Mouse (Mus musculus) bone marrow, adult 2 months (tissue): Measurements from ENCODE around the gene AL731706.1. TPM values are rescaled to one million over a fixed set of nuclear protein-coding genes. Genes with fewer than 3 reads are reported as not detected.
"Not testable (repeated sequence)": the region's sequence is repeated elsewhere in the genome, so short reads cannot be mapped to it uniquely, and the experiment has no call there.

ENCODE experiments used
- H3K27ac ChIP-seq: fragments of 200-500 bp; 2 replicates; pipeline ENCODE4 v1.5.1; 2012; ENCODE audit warnings: low read depth, mild to moderate bottlenecking, control low read depth, inconsistent platforms, low read length; ENCODE audit not compliant: control insufficient read depth, poor library complexity, insufficient read depth
- H3K4me1 ChIP-seq: fragments of 200-500 bp; 2 replicates; pipeline ENCODE4 v1.6.1; 2011; ENCODE audit warnings: low read length; ENCODE audit not compliant: control insufficient read depth, insufficient read depth
- H3K4me3 ChIP-seq: fragments of 200-500 bp; replicated peaks from 2 replicates; pipeline ENCODE3; 2011; ENCODE audit warnings: mild to moderate bottlenecking, low read depth, low read length, control low read depth; ENCODE audit not compliant: control insufficient read depth
- CTCF ChIP-seq: fragments of 200-500 bp; IDR thresholded peaks from 2 replicates; pipeline ENCODE4 v1.5.1; 2011; ENCODE audit warnings: low read length, control low read depth; ENCODE audit not compliant: control insufficient read depth, insufficient read depth
- POLR2A ChIP-seq: fragments of 200-500 bp; IDR thresholded peaks from 2 replicates; pipeline ENCODE4 v1.6.1; 2011; ENCODE audit warnings: low read depth, mild to moderate bottlenecking, control low read depth, low read length, borderline replicate concordance; ENCODE audit not compliant: control insufficient read depth
- WGBS: fragments of 180-500 bp; shearing (Covaris S2); methylation state at CpG from one replicate; pipeline ENCODE4 v1.1.7; 2018; 5-methylcytosine and 5-hydroxymethylcytosine counted together
- polyA plus RNA-seq: library from polyadenylated mRNA; stranded (reverse); fragments of >200 nt; gene quantifications from 2 replicates; pipeline ENCODE4 v1.2.4, GENCODE M21; 2011; ENCODE audit warnings: low replicate concordance; ENCODE audit not compliant: missing spikeins, insufficient read depth, insufficient read length

The AL731706.1 gene
- polyA plus RNA-seq, 1 experiment = 13.9 TPM

DNA sequence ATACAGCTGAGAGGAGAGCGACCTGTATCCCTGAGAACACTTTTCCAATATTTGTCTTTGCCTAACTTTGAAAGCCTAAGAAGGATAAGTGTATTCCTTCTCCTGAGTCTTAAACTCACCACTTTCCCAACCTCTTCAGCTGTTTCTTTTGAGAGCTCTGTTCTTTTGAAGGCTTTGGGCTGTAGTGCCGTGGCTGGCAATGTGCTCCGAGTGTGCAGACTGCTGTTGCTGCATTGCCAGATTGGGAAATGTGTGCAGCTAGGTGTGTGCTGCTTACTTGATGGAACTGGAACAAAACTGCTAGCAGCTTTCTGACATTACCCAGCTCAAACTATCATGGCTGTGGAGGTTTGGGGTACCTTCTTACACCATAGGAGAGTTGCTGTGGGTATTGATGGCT lies 21.8 kb upstream of the AL731706.1 start:
- Histone ChIP-seq H3K4me3 (no peak overlapping the region), H3K4me1 (no peaks in the 10 kb centered on the region), H3K27ac (no peak overlapping the region)
- no peak for TF ChIP-seq CTCF
- no peak for TF ChIP-seq POLR2A
- 68% methylated on average over 3 of the region's 3 CpGs for WGBS

GRCm38 (mm10) chr2:136911958-136912411 lies 20.8 kb upstream of the AL731706.1 start:
- 16% methylated on average over 4 of the region's 4 CpGs for WGBS

DNA sequence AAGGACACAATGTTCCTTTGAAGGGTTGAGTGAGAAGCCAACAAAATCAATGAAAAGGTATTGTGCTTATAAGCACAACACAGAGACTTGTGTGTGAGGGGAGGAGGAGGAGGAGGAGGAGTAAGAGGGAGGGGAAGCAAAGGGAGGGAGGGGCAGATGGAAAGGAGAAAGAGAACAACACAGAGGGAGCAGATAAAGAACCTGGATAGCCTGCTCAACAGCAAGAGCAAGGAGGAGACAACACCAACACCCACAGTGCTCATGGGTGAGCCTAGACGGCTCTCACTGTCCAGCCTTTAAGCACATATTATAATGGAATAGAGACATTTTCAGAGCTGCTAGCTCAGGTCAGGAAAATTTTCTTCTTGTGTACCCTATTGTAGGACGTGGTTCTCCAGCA lies 18.1 kb upstream of the AL731706.1 start:
- no peak for TF ChIP-seq POLR2A
- no peak for TF ChIP-seq CTCF
- no peaks in the 10 kb centered on the region for H3K4me1 ChIP-seq
- 87% methylated on average over 2 of the region's 2 CpGs for WGBS
- H3K27ac ChIP-seq = no peak overlapping the region
- H3K4me3 ChIP-seq = no peak overlapping the region

More at GRCm38 (mm10) chr2:136911958-136912411, 20.8 kb upstream of the AL731706.1 start:
- Histone ChIP-seq H3K4me3 (no peak overlapping the region), H3K4me1 (no peaks in the 10 kb centered on the region), H3K27ac (no peak overlapping the region)
- no peak for TF ChIP-seq CTCF
- TF ChIP-seq POLR2A = no peak

DNA sequence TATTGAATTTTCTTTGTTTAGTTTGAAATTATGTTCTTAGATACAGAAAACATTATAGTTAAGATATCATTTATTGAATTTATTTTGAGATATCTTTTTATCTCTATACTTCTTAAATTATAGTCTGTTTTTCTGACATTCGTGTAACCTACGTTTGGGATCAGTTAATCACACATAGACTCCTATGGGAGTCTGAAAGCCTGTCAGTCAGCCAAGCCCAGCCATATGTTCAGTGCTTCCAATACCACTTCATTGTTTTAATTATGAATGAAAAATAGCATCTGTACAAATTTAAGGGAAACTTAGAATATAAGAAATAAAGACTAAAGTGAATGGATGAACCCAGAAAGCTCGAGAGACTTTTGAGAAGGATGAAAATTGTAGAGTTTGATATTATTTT lies 17.4 kb upstream of the AL731706.1 start:
- no peak overlapping the region for H3K4me3 ChIP-seq

DNA sequence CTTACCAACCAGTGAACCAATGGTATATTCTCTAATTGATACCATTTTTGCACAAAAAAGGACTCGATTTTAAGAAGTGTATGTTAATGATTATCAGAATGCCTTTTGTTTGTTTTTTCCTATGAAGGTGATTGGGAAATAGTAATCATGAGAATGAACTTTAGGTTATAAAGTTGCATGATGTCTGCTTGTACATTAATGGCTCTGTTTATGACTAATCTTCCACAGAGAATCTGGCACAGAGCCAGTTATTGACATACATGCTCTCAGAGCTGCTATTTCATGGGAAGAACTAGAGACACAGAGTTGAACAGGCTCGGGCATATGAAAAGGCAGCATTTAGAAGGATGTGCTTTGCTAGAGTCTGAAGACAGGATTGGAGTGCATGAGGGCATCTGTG lies 4.9 kb upstream of the AL731706.1 start:
- H3K4me1 ChIP-seq = no peaks in the 10 kb centered on the region; the same call in 1 of the 2 replicates
- H3K4me3 ChIP-seq = no peak overlapping the region
- TF ChIP-seq CTCF = no peak
- TF ChIP-seq POLR2A = no peak
- H3K27ac ChIP-seq = no peak overlapping the region
- 89% methylated on average over 2 of the region's 2 CpGs for WGBS

More for the DNA sequence above, 17.4 kb upstream of the AL731706.1 start:
- TF ChIP-seq POLR2A = no peak
- TF ChIP-seq CTCF = no peak
- Histone ChIP-seq H3K27ac (no peak overlapping the region), H3K4me1 (no peaks in the 10 kb centered on the region)
- WGBS = 82% methylated on average over 3 of the region's 3 CpGs

GRCm38 (mm10) chr2:136894494-136894893 lies 3.3 kb upstream of the AL731706.1 start:
- TF ChIP-seq POLR2A (no peak), CTCF (no peak)
- H3K4me3 ChIP-seq = no peak overlapping the region
- WGBS = 77% methylated on average over 2 of the region's 2 CpGs
- H3K27ac ChIP-seq = no peak overlapping the region
- no peaks in the 10 kb centered on the region; the same call in 1 of the 2 replicates for H3K4me1 ChIP-seq

GRCm38 (mm10) chr2:136891951-136892371 lies 772 bp upstream of the AL731706.1 start:
- peak overlapping the region; percentile 40 for H3K27ac ChIP-seq
- TF ChIP-seq POLR2A (no peak; the same call in 1 of the 2 replicates), CTCF (no peak)

DNA sequence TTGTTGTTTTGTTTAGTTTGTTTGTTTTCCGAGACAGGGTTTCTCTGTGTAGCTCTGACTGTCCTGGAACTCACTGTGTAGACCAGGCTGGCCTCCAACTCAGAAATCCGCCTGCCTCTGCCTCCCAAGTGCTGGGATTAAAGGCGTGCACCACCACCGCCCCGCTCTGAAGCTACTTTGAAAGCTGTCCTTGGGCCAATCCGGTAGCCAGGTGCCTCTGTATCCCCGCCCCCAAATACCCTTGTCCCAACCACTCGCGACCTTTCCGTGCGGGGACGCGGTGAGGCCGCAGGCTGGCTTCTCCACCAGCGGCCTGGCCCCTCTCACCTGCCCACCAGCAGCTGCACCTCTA lies 497 bp downstream of the AL731706.1 start:
- 5% methylated on average over 15 of the region's 15 CpGs for WGBS
- H3K4me1 ChIP-seq = not testable (repeated sequence)

More at GRCm38 (mm10) chr2:136891951-136892371, 772 bp upstream of the AL731706.1 start:
- Histone ChIP-seq H3K4me1 (no peaks in the 10 kb centered on the region; the same call in 1 of the 2 replicates), H3K4me3 (peak overlapping the region; percentile 97)
- WGBS = under 1% methylated on average over 23 of the region's 23 CpGs

GRCm38 (mm10) chr2:136886846-136887245 lies 4.3 kb downstream of the AL731706.1 start:
- H3K4me1 ChIP-seq = no peaks in the 10 kb centered on the region
- TF ChIP-seq CTCF (no peak), POLR2A (no peak)
- H3K27ac ChIP-seq = no peak overlapping the region
- WGBS = 56% methylated on average over 4 of the region's 4 CpGs
- no peak overlapping the region for H3K4me3 ChIP-seq

More for the DNA sequence above, 497 bp downstream of the AL731706.1 start:
- Histone ChIP-seq H3K4me3 (peak overlapping the region; percentile 92), H3K27ac (peak overlapping the region; percentile 86)
